Mouse (Mus musculus) heart, postnatal 0 days (tissue): ENCODE data around the gene Dmrta1.

Experiments used
- CTCF ChIP-seq: IDR thresholded peaks from 2 replicates; pipeline ENCODE4 v1.5.1; 2016; ENCODE audit warnings: antibody characterized with exemption, control low read depth, low read depth
- EP300 ChIP-seq: IDR thresholded peaks from 2 replicates; pipeline ENCODE4 v1.6.1; 2016; ENCODE audit warnings: antibody characterized with exemption, low read depth

- TF ChIP-seq CTCF, result no peak
- TF ChIP-seq EP300, result no peak
Observed at GRCm38 (mm10) chr4:89674711-89675110, 4.5 kb upstream of the Dmrta1 start.
